Mouse (Mus musculus): ENCODE measurements around the gene Ncs1.

The Ncs1 gene

GRCm38 (mm10) chr2:31245491-31246141 is at the start of gene Ncs1:
TSS of gene Ncs1 (plus strand) at chr2:31245823.
- no peak for DNase-seq (ENCODE audit: low read depth, low spot score)

GRCm38 (mm10) chr2:31198621-31199020 is 47.0 kb upstream of the Ncs1 start:
- DNase-seq (ENCODE audit: low read depth, low spot score), result no peak

- no peak for DNase-seq (ENCODE audit: low read depth, low spot score)
These were observed 45.6 kb upstream of the Ncs1 start for GRCm38 (mm10) chr2:31200051-31200450.

GRCm38 (mm10) chr2:31201851-31202250 is 43.8 kb upstream of the Ncs1 start:
- DNase-seq (ENCODE audit: low read depth, low spot score), result no peak

GRCm38 (mm10) chr2:31202357-31202756 is 43.3 kb upstream of the Ncs1 start:
- no peak for DNase-seq (ENCODE audit: low read depth, low spot score)

GRCm38 (mm10) chr2:31202956-31203355 is 42.7 kb upstream of the Ncs1 start:
- no peak for DNase-seq (ENCODE audit: low read depth, low spot score)

- DNase-seq (ENCODE audit: low read depth, low spot score), result no peak
These were observed 40.9 kb upstream of the Ncs1 start for GRCm38 (mm10) chr2:31204677-31205076.

GRCm38 (mm10) chr2:31206211-31206610 is 39.4 kb upstream of the Ncs1 start:
- no peak for DNase-seq (ENCODE audit: low read depth, low spot score)

- no peak for DNase-seq (ENCODE audit: low read depth, low spot score)
These were observed 38.7 kb upstream of the Ncs1 start for GRCm38 (mm10) chr2:31206882-31207281.

GRCm38 (mm10) chr2:31208544-31209142 is 37.0 kb upstream of the Ncs1 start:
- DNase-seq (ENCODE audit: low read depth, low spot score), result no peak

- no peak for DNase-seq (ENCODE audit: low read depth, low spot score)
These were observed 36.1 kb upstream of the Ncs1 start for GRCm38 (mm10) chr2:31209525-31209924.

- DNase-seq (ENCODE audit: low read depth, low spot score), result no peak
These were observed 35.3 kb upstream of the Ncs1 start for GRCm38 (mm10) chr2:31210144-31210847.

GRCm38 (mm10) chr2:31211204-31211603 is 34.4 kb upstream of the Ncs1 start:
- no peak for DNase-seq (ENCODE audit: low read depth, low spot score)

- DNase-seq (ENCODE audit: low read depth, low spot score), result no peak
These were observed 31.3 kb upstream of the Ncs1 start for GRCm38 (mm10) chr2:31214211-31214796.

GRCm38 (mm10) chr2:31218611-31219010 is 27.0 kb upstream of the Ncs1 start:
- DNase-seq (ENCODE audit: low read depth, low spot score), result no peak

- DNase-seq (ENCODE audit: low read depth, low spot score), result no peak
These were observed 26.2 kb upstream of the Ncs1 start for GRCm38 (mm10) chr2:31219470-31219869.

- no peak for DNase-seq (ENCODE audit: low read depth, low spot score)
These were observed 24.8 kb upstream of the Ncs1 start for GRCm38 (mm10) chr2:31220844-31221243.

- no peak for DNase-seq (ENCODE audit: low read depth, low spot score)
These were observed 24.0 kb upstream of the Ncs1 start for GRCm38 (mm10) chr2:31221582-31221981.

GRCm38 (mm10) chr2:31228768-31229311 is 16.8 kb upstream of the Ncs1 start:
- DNase-seq (ENCODE audit: low read depth, low spot score), result no peak

- DNase-seq (ENCODE audit: low read depth, low spot score), result no peak
These were observed 6.4 kb upstream of the Ncs1 start for GRCm38 (mm10) chr2:31239203-31239696.

GRCm38 (mm10) chr2:31239833-31240232 is 5.8 kb upstream of the Ncs1 start:
- no peak for DNase-seq (ENCODE audit: low read depth, low spot score)

GRCm38 (mm10) chr2:31241639-31242038 is 4.0 kb upstream of the Ncs1 start:
- no peak for DNase-seq (ENCODE audit: low read depth, low spot score)

Measured in brain, embryonic 18.5 days (tissue).